Mouse (Mus musculus) CD4-positive, CD25-positive, alpha-beta regulatory T cell, adult 2 months (primary cell): ENCODE results near the gene Parm1.
A peak's percentile ranks its signal among the peaks of the same experiment; 100 is the strongest.

Experiments used
- DNase-seq: peaks from one replicate; pipeline ENCODE4 v3.0.0-alpha.2; 2012; ENCODE audit warnings: low read depth, low spot score

The Parm1 gene

DNA sequence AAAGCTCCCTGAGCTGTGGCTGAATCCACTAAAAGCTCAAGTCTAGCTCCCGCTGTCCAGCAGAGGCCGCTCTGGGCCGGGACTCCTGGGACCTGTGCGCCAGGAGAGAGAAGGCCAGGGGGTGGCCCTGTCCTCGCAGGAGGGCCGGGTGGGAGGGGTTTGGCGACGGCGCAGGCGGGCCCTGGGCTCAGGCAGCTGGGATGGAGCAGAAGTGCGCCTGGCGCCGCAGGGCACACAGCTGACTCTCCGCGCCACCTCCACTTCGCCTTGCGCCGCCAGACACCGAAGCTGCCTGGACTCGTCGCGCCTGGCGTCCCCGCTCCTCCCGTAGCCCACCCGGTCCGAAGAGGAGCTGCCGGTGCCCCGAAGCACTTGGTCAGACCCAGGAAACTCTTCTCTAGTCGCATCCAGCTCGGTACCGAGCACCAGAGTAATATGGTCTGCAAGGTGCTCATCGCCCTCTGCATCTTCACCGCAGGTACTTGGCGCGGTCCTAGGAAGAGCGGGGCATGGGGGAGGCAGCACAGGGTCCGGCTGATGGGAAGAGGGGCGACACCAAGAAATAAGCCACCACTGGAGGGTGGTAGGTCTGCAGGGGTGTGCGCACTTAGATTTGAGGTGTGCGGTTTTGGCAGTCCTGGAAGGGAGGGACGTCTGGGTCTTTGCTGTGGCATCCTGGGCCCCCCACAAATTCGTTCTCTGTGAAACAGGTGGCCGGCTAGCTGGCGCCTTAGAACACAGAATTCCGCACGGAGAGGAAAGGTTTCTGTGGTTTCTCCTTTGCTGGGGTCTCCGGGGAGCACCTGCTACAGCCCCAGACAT lies at the start of gene Parm1:
Parm1 (plus strand) TSS at position 136 of the 822 bp plus-strand sequence.
- DNase-seq = peak; percentile 23

DNA sequence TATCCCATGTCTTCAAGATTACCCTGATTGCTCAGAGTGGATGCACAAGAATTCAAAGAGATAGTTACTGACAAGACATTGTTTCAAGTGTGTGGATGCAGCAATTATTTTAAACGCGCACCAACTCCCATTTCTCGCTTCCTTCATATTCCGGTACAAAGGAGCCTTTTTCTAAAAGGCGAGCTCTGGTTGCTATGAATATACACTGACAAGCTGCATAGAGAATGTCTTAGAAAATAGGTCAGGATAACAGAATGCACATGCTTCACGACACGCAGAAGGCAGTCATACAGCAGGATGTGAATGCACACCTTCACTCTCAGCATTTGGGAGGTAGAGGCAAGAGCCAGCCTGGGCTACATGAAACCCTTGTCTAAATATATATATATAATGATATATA lies 42.2 kb upstream of the Parm1 start:
- no peak for DNase-seq

DNA sequence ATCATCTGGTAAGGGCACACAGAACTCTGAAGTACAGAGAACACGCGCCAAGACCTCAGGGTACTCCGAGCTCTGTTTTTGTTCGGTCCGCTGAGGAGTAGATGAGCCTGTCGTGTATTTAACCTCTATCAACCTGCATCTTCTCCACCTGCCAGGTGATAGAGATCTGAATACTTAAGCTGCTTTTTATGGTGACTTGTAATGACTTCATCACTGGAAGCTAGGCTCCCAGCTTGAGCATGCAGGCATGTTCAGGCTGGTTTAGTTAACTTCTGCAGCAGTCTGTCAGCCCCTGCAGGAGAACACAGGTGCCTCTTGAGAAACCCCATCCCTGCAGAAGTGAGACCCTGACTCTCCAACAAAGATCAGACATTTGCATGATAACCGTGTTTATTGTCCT lies 40.6 kb upstream of the Parm1 start:
- DNase-seq = no peak

DNA sequence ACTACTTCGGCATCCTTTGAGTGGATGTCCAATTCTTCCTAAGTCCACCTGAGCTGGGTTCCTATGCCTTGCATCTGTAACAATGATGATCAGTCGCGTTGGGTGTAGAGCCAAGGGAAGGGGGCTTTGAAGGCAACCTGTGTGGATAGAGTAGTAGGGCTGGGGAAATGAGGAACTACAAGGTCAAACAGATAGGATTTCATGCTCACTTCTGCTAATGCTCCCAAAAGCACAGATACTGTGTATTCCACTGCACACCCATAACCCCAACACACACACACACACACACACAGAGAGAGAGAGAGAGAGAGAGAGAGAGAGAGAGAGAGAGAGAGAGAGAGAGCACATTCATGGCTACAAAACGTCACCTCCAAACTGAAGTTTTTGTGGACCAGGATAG lies 38.7 kb upstream of the Parm1 start:
- no peak for DNase-seq

DNA sequence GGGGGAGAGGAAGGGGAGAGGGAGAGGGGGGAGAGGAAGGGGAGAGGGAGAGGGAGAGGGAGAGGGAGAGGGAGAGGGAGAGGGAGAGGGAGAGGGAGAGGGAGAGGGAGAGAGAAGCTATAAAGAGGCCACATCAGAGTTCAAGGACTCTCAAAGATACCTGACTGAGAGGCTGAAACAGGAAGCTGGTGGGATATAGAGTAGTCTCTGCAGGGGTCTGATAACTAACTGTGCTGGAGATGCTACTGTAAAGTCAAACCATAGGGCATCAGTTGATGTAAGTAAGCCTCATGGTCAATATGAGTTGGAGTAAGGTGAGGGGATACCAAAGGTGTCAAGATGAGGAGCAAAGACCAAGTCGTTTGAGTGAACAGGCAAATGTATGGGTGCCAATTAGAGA lies 37.3 kb upstream of the Parm1 start:
- DNase-seq = no peak

DNA sequence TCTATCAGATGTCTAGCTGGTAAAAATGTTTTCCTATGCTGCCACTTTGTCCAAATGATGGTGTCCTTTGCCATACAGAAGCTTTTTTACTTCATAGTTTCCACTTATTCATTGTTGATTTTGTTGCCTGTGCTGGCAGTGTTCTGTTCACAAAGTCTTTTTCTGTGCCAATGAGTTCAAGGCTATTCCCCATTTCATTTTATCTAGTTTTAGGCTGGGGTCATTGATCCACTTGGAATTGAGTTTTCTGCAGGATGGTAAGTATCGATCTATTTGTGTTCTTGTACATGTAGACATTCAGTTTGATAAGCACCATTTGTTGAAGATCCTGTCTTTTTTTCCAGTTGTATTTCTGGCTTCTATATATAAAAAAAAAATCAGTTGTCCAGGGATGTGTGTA lies 33.1 kb upstream of the Parm1 start:
- DNase-seq = no peak

- DNase-seq = no peak
These were observed 23.0 kb upstream of the Parm1 start for GRCm38 (mm10) chr5:91494456-91494855.

- no peak for DNase-seq
These were observed 16.1 kb upstream of the Parm1 start for GRCm38 (mm10) chr5:91501361-91501760.

GRCm38 (mm10) chr5:91502366-91502765 lies 15.0 kb upstream of the Parm1 start:
- DNase-seq = no peak

DNA sequence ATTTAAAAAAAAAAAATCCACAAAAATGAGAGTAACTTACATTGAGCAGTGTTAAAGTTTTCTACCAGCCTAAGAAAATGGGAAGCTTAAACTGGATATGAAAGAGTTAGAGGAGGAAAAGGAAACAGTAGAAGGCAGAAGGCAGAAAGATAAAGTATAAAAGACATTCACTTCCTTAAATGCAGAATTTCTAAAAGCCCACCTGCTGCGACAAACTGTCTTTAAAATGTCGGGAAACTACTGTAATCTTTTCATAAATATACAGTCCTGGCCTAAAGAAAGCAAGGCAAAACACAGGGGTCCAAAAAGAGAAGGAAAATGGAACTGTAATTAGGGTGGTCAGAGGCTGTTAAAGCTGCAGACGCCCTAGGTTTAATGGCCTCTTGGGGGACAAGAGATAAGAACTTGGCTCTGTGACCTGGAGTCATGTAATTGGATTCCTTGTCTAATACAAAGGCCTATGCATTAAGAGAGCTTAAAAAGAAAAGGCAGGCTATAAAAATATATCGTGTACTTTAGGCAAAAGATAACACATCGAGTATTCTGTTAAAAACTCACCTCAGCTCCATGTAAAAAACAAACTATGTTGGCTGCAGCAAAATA lies 13.0 kb upstream of the Parm1 start:
- no peak for DNase-seq

DNA sequence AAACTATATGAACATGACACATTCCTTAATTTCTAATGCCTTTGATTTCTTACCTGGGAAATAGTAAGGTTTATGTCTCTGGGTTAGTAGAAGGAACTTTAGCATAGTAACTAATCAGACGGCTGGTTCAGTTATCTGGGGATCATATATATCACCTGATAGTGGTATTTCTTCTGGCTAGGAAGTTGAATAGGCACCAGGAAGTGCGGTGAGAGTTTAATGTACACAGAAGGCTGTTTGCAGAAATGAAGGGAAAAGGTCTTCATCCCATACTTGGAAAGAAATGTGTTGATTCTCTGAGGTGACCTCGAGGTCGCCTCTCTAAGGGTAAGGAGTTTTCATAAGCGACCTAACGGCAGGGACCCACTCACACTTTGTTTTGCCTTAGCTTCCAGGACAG lies 338 bp upstream of the Parm1 start:
- DNase-seq = no peak

DNA sequence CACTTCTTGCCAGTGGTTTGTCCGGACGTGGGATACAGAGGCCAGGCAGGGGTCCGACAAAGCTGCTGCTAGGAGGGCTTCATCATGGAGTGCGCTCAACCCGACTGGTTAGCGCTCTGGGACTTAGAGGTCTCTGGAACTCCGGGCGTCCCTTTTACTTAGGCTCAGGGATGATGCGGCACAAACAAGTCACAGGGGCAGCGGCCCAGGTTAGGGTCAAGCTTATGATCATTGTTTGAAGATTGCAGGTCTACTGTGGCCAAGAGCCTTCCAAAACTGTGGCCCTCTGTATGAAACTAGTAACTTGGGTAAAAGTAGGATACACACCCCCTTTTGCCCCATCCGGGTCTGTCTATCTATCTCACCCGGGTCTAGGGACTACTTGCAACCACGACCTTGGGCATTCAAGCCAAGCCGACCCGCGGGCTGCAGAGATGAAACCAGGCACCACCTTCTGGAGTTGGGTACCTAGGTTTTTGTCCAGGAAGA lies 931 bp downstream of the Parm1 start:
- no peak for DNase-seq

GRCm38 (mm10) chr5:91518946-91519345 lies 1.5 kb downstream of the Parm1 start:
- DNase-seq = no peak

DNA sequence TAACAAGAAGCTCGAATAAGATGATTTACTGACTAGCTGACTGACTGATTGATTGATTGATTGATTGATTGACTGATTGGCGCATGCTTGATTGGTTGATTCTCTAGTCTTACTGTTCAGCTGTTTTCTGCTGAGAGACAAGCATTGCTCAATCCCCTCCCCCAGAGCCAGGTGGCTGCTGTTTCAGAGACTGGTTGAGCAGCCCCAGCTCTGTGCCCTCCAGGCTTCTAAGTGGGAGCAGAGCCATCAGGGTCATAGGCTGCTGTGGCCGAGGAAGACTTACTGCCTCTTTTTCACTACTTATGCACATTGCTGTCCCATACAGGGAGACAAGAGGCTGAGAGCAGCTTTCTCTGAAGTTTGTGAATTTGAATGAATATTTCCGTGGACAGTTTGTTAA lies 2.1 kb downstream of the Parm1 start:
- DNase-seq = no peak

DNA sequence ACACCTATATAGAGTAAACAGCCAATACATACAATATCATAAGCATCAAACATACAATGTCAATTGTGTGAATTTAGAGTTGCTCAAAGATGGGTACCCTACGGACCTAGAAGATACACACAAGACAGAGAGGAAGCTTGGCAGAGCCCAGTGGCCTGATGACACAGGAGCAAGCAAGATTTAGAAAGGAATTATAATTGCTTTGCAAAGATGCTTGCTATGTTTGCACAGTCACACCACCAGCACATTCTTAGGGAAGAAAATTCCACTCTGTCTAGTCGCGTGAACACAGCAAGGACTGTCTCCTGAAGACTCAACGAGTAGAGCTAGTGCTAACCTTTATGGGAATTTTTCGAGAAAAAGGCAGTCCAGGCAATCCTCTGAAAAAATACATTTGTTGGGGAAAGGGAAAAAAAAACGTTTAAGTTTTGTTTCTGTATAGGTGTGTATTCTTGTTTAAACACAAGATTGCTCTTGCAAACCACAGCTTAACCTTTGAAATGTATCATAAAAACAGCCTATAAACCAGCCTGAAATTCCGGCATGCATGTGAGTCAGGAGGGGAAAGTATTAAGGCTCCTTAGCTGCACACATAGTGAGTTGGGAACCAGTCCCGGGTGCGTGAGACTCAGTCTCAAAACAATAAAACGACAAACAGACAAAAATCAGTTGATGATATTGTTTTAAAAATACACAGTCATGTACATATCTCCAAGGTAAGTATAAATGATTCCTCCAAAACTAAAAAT lies 15.5 kb downstream of the Parm1 start:
- no peak for DNase-seq

DNA sequence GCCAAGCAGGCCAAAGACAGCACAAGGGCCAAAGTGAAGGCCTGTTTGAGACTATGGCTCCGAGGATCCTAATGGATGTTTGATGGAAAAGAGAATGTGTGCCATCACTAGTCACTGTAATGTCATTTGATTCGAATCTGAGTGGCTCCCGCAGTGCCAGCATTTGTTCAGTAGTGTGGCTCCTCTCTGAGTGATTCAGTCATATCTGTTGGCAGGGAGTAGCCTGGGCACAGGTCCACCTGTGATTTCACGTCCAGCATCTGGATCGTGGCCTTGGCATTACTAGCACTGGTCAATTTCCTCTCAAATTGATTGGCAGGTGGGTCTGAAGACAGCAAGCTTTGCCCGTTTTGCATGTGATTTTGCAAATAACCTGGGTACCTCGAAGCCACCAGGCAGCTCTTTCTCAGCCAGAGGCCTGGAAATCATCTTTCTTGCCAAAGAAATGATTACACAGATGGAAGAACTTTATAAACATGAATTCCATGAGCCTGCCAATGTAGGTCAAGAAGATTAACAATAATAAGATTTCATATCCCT lies 41.7 kb downstream of the Parm1 start:
- DNase-seq = no peak

- no peak for DNase-seq
These were observed 42.3 kb downstream of the Parm1 start for GRCm38 (mm10) chr5:91559711-91560110.

- DNase-seq = no peak
These were observed 44.0 kb downstream of the Parm1 start for GRCm38 (mm10) chr5:91561394-91561793.

DNA sequence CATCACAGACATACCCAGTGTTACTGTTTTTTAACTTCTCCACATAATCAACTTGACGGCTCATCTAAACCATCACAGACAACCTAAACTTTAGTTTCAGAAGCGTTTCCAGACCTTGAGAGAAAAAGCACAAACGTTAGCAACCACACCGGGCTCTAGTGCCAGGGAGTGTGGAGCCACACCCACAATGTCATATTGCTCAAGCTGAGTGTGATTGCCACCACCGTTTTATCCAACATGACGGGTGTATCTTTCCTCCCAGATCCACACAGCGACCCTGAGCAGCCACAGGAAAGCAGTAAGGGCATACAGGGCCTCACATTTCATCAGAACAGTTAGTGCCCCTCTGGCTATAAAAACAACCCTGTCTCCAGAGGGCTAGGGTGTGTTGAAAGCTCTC lies 45.1 kb downstream of the Parm1 start:
- no peak for DNase-seq

DNA sequence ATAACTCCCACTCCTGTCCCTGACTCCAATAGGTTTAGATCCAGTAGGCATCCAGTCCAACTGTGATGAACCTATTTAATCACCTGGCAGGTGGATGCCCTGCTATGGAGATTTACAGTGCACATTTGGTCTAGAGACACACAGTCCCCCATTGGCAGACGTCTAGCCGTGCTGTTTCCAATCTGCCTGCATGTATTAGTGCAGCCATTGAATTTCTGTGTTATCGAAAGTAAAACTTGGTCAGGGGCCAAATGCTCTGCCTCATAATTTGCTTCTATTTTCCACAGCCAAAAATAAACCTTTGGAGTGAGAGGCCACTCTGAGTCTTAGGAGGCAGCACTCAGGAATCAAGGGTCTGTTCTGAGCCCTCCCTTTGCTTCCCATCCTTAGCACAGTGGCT lies 46.6 kb downstream of the Parm1 start:
- no peak for DNase-seq

GRCm38 (mm10) chr5:91565458-91565857 lies 48.0 kb downstream of the Parm1 start:
- DNase-seq = no peak

- DNase-seq = no peak
These were observed 49.2 kb downstream of the Parm1 start for GRCm38 (mm10) chr5:91566591-91566990.
